In genomic region chr10:84702115-84702514, GRCm38 (mm10) we compare ENCODE assay signal across 27 mouse cellular contexts. TPM values are rescaled to one million over a fixed set of nuclear protein-coding genes. Genes with fewer than 3 reads are reported as not detected.
DNase-seq lines count a peak whose midpoint lies in the region; ATAC-seq and TF ChIP-seq lines count a peak whose summit lies in the region.
"Had no signal": no experiment of that assay in that cellular context is flagged by ENCODE, and none has a peak within 500 bp of the region (broad histone marks: within the 10 kb centered on the region; RNA-seq: fewer than 3 reads in every experiment).

No protein-coding gene starts in this region.

- 69% methylated on average over 1 of the region's 1 CpGs for WGBS in liver, embryonic 14.5 days (ENCODE audit: insufficient replicate concordance)
- WGBS in liver, embryonic 11.5 days: 91% methylated on average over 1 of the region's 1 CpGs

- H3K36me3 ChIP-seq in liver, embryonic 14.5 days (replicated peaks; ENCODE audit: control insufficient read depth, insufficient read depth, low read depth): peaks cover 8% of the 10 kb centered on the region
- peaks cover 14% of the 10 kb centered on the region; the same call in 1 of the 2 replicates for H3K36me3 ChIP-seq in liver, embryonic 11.5 days (ENCODE audit: control insufficient read depth, insufficient read depth, low read length)
- H3K36me3 ChIP-seq in myocyte (ENCODE audit: control insufficient read depth, insufficient read depth): peaks cover 15% of the 10 kb centered on the region

- no peak overlapping the region for H3K9ac ChIP-seq in liver, embryonic 14.5 days (replicated peaks)
- no peak overlapping the region for H3K9ac ChIP-seq in liver, embryonic 11.5 days (ENCODE audit: low read depth, low read length)
- H3K9ac ChIP-seq: forebrain, embryonic 13.5 days; hindbrain, embryonic 12.5 days; hindbrain, embryonic 15.5 days had no signal

- ATAC-seq in liver, embryonic 14.5 days (ENCODE audit: insufficient read depth): no peak
- no peak for ATAC-seq in liver, embryonic 11.5 days (replicated peaks; ENCODE audit: low FRiP score)
- ATAC-seq: forebrain, embryonic 13.5 days; forebrain, embryonic 16.5 days had no signal

- H3K27me3 ChIP-seq in liver, embryonic 14.5 days (ENCODE audit: control insufficient read depth, insufficient read depth, low read length): no peaks in the 10 kb centered on the region
- H3K27me3 ChIP-seq in liver, embryonic 11.5 days (replicated peaks; ENCODE audit: control insufficient read depth, insufficient read depth, low read length): no peaks in the 10 kb centered on the region
- no peaks in the 10 kb centered on the region for H3K27me3 ChIP-seq in myocyte (ENCODE audit: control insufficient read depth, insufficient read depth, insufficient read length)
- H3K27me3 ChIP-seq: CH12.LX; hindbrain, embryonic 12.5 days; hindbrain, embryonic 15.5 days had no signal

- no peak overlapping the region for H3ac ChIP-seq in myocyte (ENCODE audit: control insufficient read depth, insufficient read length)

- intact Hi-C loops in gastrocnemius, adult 2 months (cut with DNase I): no loop called here

- peak overlapping the region; percentile 76 for H3K27ac ChIP-seq in gastrocnemius, adult 2 months
- peak overlapping the region; percentile 13; the same call in 1 of the 2 replicates for H3K27ac ChIP-seq in liver, embryonic 14.5 days
- H3K27ac ChIP-seq in liver, embryonic 11.5 days (ENCODE audit: low read depth, low read length): no peak overlapping the region
- H3K27ac ChIP-seq: forebrain, embryonic 10.5 days; forebrain, embryonic 13.5 days; hindbrain, embryonic 12.5 days; hindbrain, embryonic 15.5 days had no signal

- peaks cover 31 to 34% of the 10 kb centered on the region in 2 experiments for H3K4me1 ChIP-seq in liver, embryonic 14.5 days (replicated peaks; ENCODE audit: control insufficient read depth in 2 of 2, insufficient read depth in 2 of 2, low read length in 1 of 2)
- peaks cover 10% of the 10 kb centered on the region for H3K4me1 ChIP-seq in liver, embryonic 11.5 days (replicated peaks; ENCODE audit: control insufficient read depth, insufficient read depth, low read length)

- TF ChIP-seq POLR2A in myocyte (IDR thresholded peaks at IDR 0.05; ENCODE audit: insufficient read length, low read depth): no peak

- no peak for TF ChIP-seq CTCF in gastrocnemius, adult 2 months (IDR thresholded peaks at IDR 0.05)
- TF ChIP-seq CTCF in liver, embryonic 14.5 days (IDR thresholded peaks at IDR 0.05; ENCODE audit: low read depth): no peak

- H3K4me3 ChIP-seq in gastrocnemius, adult 2 months: no peak overlapping the region
- H3K4me3 ChIP-seq in liver, embryonic 14.5 days (ENCODE audit: insufficient read depth in 1 of 2, low read depth in 2 of 2, low read length in 2 of 2): no peak overlapping the region
- no peak overlapping the region for H3K4me3 ChIP-seq in liver, embryonic 11.5 days (ENCODE audit: low read depth, low read length)
- no peak overlapping the region for H3K4me3 ChIP-seq in myocyte
- H3K4me3 ChIP-seq: forebrain, embryonic 10.5 days; forebrain, embryonic 13.5 days; hindbrain, embryonic 12.5 days; hindbrain, embryonic 15.5 days had no signal

- no peak for TF ChIP-seq EP300 in liver, embryonic 14.5 days (IDR thresholded peaks at IDR 0.05; ENCODE audit: low read depth)

- no peaks in the 10 kb centered on the region for H3K79me2 ChIP-seq in myocyte (ENCODE audit: control insufficient read depth, insufficient read depth)

- no peak overlapping the region for H3K4me2 ChIP-seq in liver, embryonic 14.5 days (ENCODE audit: low read depth)
- no peak overlapping the region for H3K4me2 ChIP-seq in liver, embryonic 11.5 days
- no peak overlapping the region for H3K4me2 ChIP-seq in myocyte (ENCODE audit: low read depth)
- H3K4me2 ChIP-seq: forebrain, embryonic 13.5 days; heart, embryonic 11.5 days; hindbrain, embryonic 12.5 days; hindbrain, embryonic 15.5 days had no signal

- no peak for DNase-seq in gastrocnemius, adult 2 months
- no peak for DNase-seq in gastrocnemius, adult 8-10 months (ENCODE audit: low spot score in 2 of 2)
- no peak for DNase-seq in liver, embryonic 14.5 days (ENCODE audit: low read depth in 3 of 3, low spot score in 3 of 3)
- no peak for DNase-seq in liver, embryonic 11.5 days (ENCODE audit: low spot score)
- peak; percentile 30 for DNase-seq in brain, adult 2 months (ENCODE audit: low read depth, low spot score)
- no peak for DNase-seq in urinary bladder, adult 18-20 months (ENCODE audit: low spot score in 2 of 2)
- DNase-seq: adrenal gland, adult 2 months; adrenal gland, postnatal 14 days; B cell, adult 2 months; cerebellum, adult 11-12 months; cerebellum, adult 8-10 months; cerebellum, postnatal 14 days; gastrocnemius, postnatal 14 days; heart, adult 11 months had no signal

- no peaks in the 10 kb centered on the region for H3K9me3 ChIP-seq in liver, embryonic 14.5 days (ENCODE audit: control insufficient read depth, low read length)
- no peaks in the 10 kb centered on the region for H3K9me3 ChIP-seq in liver, embryonic 11.5 days (ENCODE audit: control insufficient read depth, low read length)
- H3K9me3 ChIP-seq: forebrain, embryonic 10.5 days; forebrain, embryonic 13.5 days; hindbrain, embryonic 12.5 days; hindbrain, embryonic 15.5 days had no signal

TF ChIP-seq in myocyte, 11 proteins besides CTCF, POLR2A, EP300 and RAD21:
- no peak for TF ChIP-seq MAX (IDR thresholded peaks at IDR 0.05; ENCODE audit: low read depth)
- no peak for TF ChIP-seq CEBPB (IDR thresholded peaks at IDR 0.05; ENCODE audit: insufficient read depth, poor library complexity, severe bottlenecking)
- peak in 2 of 3 experiments; percentile 24 to 96 for TF ChIP-seq MYOG (IDR thresholded peaks at IDR 0.05; ENCODE audit: control insufficient read depth in 1 of 3, insufficient read depth in 1 of 3, insufficient read length in 2 of 3, low read depth in 2 of 3)
- TF ChIP-seq MYOD1 (IDR thresholded peaks at IDR 0.05; ENCODE audit: control insufficient read depth in 1 of 3, insufficient read length in 2 of 3, low read depth in 2 of 3): peak; percentile 22 to 66 (median 31)
TF ChIP-seq in myocyte: peak in this region for 2.

RNA-seq across cellular contexts. Expression of gene Rfx4, which starts 53.7 kb away (rescaled TPM):
- total RNA-seq in gastrocnemius, adult 2 months (2021): not detected
- total RNA-seq in gastrocnemius, adult 8-10 months (2022): not detected
- polyA plus RNA-seq in liver, embryonic 14.5 days (2012; rRNA removed): 0.04 TPM in 1 of 2 replicates, not detected in the other
- polyA plus RNA-seq in liver, embryonic 14.5 days (2014; fragmentation: Nextera tagmentation; extraction: Ambion mirVana): not detected in 2 replicates
- polyA plus RNA-seq in liver, embryonic 11.5 days (2014; fragmentation: Nextera tagmentation; extraction: Ambion mirVana): not detected in 2 replicates
- polyA plus RNA-seq in myocyte (2012; fragmentation: generic; extraction: Trizol): 0.12 TPM
- total RNA-seq: G1E; heart, adult 8-10 months; hematopoietic stem cell, adult 5-6 weeks had no signal
- polyA plus RNA-seq: adrenal gland, adult 2 months; G1E; heart, embryonic 11.5 days; heart, embryonic 14.5 days; heart, postnatal 0 days had no signal
